Mouse (Mus musculus) intestine, embryonic 16.5 days (tissue): ENCODE results near the gene Olfr6. TPM values are rescaled to one million over a fixed set of nuclear protein-coding genes. Genes with fewer than 3 reads are reported as not detected.

ENCODE experiments used
- ATAC-seq: fragments of 200-750 bp; cut with Nextera tagmentation; 2 replicates; pipeline ENCODE4 v1.8.0; 2017; ENCODE audit warnings: moderate TSS enrichment, moderate library complexity
- H3K27ac ChIP-seq: fragments of 300-500 bp; sonication (generic); 2 replicates; pipeline ENCODE4 v1.5.1; 2014; ENCODE audit warnings: mild to moderate bottlenecking, low read length
- H3K27me3 ChIP-seq: fragments of 300-500 bp; sonication (generic); replicated peaks from 2 replicates; pipeline ENCODE4 v1.6.1; 2014; ENCODE audit warnings: low read length, control low read depth, mixed read lengths; ENCODE audit not compliant: control insufficient read depth, insufficient read depth
- H3K36me3 ChIP-seq: fragments of 300-500 bp; sonication (generic); 2 replicates; pipeline ENCODE4 v1.6.1; 2014; ENCODE audit warnings: low read length, control low read depth; ENCODE audit not compliant: control insufficient read depth, insufficient read depth
- H3K4me1 ChIP-seq: fragments of 300-500 bp; sonication (generic); 2 replicates; pipeline ENCODE4 v1.6.1; 2014; ENCODE audit warnings: low read length, control low read depth, mixed read lengths; ENCODE audit not compliant: control insufficient read depth, insufficient read depth
- H3K4me2 ChIP-seq: fragments of 300-500 bp; sonication (generic); 2 replicates; pipeline ENCODE4 v1.6.1; 2014; ENCODE audit warnings: low read depth, low read length, control low read depth
- H3K4me3 ChIP-seq: fragments of 300-500 bp; sonication (generic); 2 replicates; pipeline ENCODE4 v1.5.1; 2014; ENCODE audit warnings: mild to moderate bottlenecking, low read length
- H3K9ac ChIP-seq: fragments of 300-500 bp; sonication (generic); 2 replicates; pipeline ENCODE4 v1.6.1; 2014; ENCODE audit warnings: low read depth, low read length
- H3K9me3 ChIP-seq: fragments of 300-500 bp; sonication (generic); 2 replicates; pipeline ENCODE4 v1.6.1; 2016; ENCODE audit warnings: low read length, control low read depth; ENCODE audit not compliant: control insufficient read depth
- WGBS: fragments of 180-500 bp; shearing (Covaris S2); extraction: QIAGEN DNeasy Blood & Tissue Kit; methylation state at CpG from one replicate; pipeline ENCODE4 v1.1.7; 2014; 5-methylcytosine and 5-hydroxymethylcytosine counted together
- polyA plus RNA-seq: library from polyadenylated mRNA; unstranded; fragments of >200 nt; fragmentation: Nextera tagmentation; extraction: Ambion mirVana; gene quantifications from 2 replicates; pipeline ENCODE4 v1.2.1, GENCODE M21; 2015

The Olfr6 gene
- polyA plus RNA-seq, 1 experiment from 2014 or later, result not detected

DNA sequence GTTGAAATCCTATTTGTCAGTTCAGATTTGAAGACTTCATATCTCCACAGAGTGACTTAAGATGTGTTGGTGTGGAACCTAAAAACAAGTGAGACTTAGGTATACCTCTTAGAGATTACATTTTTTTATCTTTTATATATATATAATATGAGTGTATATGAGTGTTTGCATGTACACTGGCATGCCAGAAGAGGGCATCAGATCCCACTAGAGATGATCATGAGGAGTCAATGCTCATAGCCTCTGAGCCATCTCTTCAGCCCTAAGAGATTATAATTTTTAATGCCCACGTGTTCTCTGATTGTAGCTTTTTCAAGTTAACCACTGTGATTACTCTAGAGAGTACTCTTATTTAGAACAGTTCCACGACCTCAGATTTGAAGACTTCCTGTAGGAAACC, 56.1 kb downstream of the Olfr6 start, which contains the start of gene Olfr1532-ps1:
TSS of gene Olfr1532-ps1 (plus strand) at position 326 of the 400 bp plus-strand sequence.
- H3K4me1 ChIP-seq, result no peaks in the 10 kb centered on the region
- H3K4me3 ChIP-seq, result no peak within 1 kb of the TSS
- no peaks in the 10 kb centered on the region for H3K36me3 ChIP-seq
- 64% methylated on average over 2 of the region's 2 CpGs for WGBS
- H3K27ac ChIP-seq, result no peak within 1 kb of the TSS
- H3K4me2 ChIP-seq, result no peak within 1 kb of the TSS
- no peak within 1 kb of the TSS for H3K9ac ChIP-seq
- no peak for ATAC-seq
- no peaks in the 10 kb centered on the region for H3K27me3 ChIP-seq
- H3K9me3 ChIP-seq, result no peaks in the 10 kb centered on the region

Other genes with a start within 250 kb of the Olfr6 start
- gene Olfr695, start 247.5 kb downstream of the Olfr6 start, polyA plus RNA-seq, result not detected in 2 replicates
- not detected in 2 replicates for gene Olfr697, start 221.5 kb downstream of the Olfr6 start, polyA plus RNA-seq
- gene Olfr698, start 208.5 kb downstream of the Olfr6 start, polyA plus RNA-seq, result not detected in 2 replicates
- gene Olfr699, start 170.7 kb downstream of the Olfr6 start, polyA plus RNA-seq, result not detected in 2 replicates
- not detected in 2 replicates for gene Olfr700, start 155.1 kb downstream of the Olfr6 start, polyA plus RNA-seq
- not detected in 2 replicates for gene Olfr701, start 149.8 kb downstream of the Olfr6 start, polyA plus RNA-seq
- not detected in 2 replicates for gene Olfr702, start 130.0 kb downstream of the Olfr6 start, polyA plus RNA-seq
- not detected in 2 replicates for gene Olfr703, start 120.6 kb downstream of the Olfr6 start, polyA plus RNA-seq
- not detected in 2 replicates for gene Olfr704, start 100.8 kb downstream of the Olfr6 start, polyA plus RNA-seq
- gene Olfr705, start 87.0 kb downstream of the Olfr6 start, polyA plus RNA-seq, result not detected in 2 replicates
- not detected in 2 replicates for gene Olfr706, start 75.8 kb downstream of the Olfr6 start, polyA plus RNA-seq
- gene Olfr707, start 62.7 kb downstream of the Olfr6 start, polyA plus RNA-seq, result not detected in 2 replicates
- not detected in 2 replicates for gene Olfr1532-ps1, start 55.9 kb downstream of the Olfr6 start, polyA plus RNA-seq
- not detected in 2 replicates for gene Olfr709-ps1, start 31.7 kb downstream of the Olfr6 start, polyA plus RNA-seq
- gene Olfr710, start 15.6 kb downstream of the Olfr6 start, polyA plus RNA-seq, result not detected in 2 replicates
- not detected in 2 replicates for gene Olfr711, start 11.5 kb upstream of the Olfr6 start, polyA plus RNA-seq
- gene Olfr2, start 42.1 kb upstream of the Olfr6 start, polyA plus RNA-seq, result not detected in 2 replicates
- gene Olfr713, start 67.2 kb upstream of the Olfr6 start, polyA plus RNA-seq, result not detected in 2 replicates
- gene Olfr714, start 107.0 kb upstream of the Olfr6 start, polyA plus RNA-seq, result not detected in 2 replicates
- not detected in 2 replicates for gene Olfr17, start 129.3 kb upstream of the Olfr6 start, polyA plus RNA-seq
- gene Olfr715b, start 146.4 kb upstream of the Olfr6 start, polyA plus RNA-seq, result not detected in 2 replicates
- not detected in 2 replicates for gene Olfr715, start 167.1 kb upstream of the Olfr6 start, polyA plus RNA-seq
- gene Olfr716, start 174.4 kb upstream of the Olfr6 start, polyA plus RNA-seq, result not detected in 2 replicates
- not detected in 2 replicates for gene Nlrp14, start 203.1 kb upstream of the Olfr6 start, polyA plus RNA-seq
- gene Rbmxl2, start 245.5 kb upstream of the Olfr6 start, polyA plus RNA-seq, result not detected in 2 replicates